Mouse (Mus musculus) cerebellum, adult 8-10 months (tissue): ENCODE measurements around the gene Eml4.

Experiments used
- DNase-seq: peaks from one replicate; pipeline ENCODE4 v3.0.0; 2022

Eml4 gene

DNA sequence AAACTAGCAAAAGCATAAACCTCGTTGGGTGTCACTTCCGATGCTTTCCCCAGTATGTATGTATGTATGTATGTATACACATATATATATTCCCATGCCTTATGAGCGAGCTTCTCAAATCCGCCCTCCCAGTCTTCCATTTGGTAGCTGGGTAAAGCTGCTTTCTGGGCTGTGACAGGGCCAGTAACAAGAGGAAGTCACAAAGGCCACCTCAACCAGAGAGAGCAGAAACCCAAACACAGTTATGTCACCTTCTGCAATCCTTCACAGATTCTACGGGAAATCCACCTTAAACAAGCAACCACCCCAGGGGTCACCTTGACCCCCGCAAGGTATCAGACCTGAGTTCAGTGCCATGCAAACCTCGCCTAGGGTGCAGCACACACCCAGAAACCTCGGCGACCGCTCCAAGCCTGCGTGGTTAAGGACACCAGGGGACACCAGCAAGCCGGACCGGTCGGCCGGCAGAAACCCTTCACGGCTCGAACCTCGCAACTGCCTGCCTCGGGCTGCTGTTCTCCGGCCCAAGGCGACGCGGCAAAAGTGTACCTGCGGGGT lies 163.0 kb downstream of the Eml4 start:
- no peak for DNase-seq

DNA sequence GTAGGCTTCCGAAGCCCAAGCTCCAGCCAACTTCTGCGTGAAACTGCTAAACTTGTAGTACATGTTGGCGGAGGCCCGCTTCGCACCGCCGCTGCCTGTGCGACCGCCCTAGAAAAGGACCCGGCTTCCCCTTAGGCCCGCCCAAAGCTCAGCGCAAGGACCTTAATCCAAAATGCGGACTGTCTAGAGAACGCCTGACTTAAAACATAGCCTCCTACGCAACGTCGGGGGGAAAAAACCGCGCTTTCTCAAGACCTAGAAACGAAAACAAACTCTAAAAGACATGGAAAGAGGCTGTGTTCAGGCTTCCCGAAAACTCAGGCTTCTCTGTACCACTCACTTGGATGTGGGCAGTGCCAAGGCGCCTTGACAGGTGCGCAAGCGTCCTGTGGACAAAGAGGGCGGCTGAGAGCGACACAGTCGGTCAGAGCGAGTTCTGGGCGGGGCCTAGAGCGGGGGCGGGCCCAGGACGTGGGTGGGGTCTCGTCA lies 163.5 kb downstream of the Eml4 start:
- peak; percentile 92 for DNase-seq

DNA sequence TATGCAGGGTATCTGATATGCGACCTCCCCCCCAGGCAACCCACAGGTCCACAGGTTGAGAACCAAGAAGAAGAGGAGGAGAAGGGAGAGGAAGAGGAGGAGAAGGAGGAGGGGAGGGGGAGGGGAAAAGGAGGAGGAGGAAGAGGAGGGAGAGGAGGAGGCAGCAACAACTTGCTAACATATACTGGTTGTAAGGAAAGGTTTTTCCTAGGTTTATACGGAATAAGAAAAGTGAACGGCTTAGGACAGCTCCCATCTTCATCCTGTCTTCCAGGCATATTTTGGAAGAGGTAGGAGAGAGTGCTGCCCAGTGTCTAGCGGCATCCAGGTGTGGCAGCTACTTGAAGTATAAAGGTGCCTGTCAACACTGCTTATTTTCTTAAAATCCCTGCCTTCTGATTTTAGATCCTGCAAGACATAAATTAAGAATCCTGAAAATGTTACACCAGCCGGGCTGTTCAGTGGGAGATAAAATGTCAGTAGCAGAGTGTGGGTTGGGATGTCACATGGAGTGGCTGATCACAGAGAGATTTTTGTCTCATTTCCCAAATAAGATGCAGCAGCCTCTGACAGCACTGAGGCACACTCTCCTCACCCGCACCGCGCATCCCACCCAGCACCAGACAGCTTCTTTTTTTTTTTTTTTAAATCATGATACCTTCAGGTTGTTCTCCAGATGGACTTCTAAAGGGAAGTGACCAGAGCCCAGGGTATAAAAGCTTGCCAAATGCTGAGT lies 166.7 kb downstream of the Eml4 start, which contains the start of gene Cox7a2l:
Cox7a2l (minus strand) TSS at position 51 of the 736 bp plus-strand sequence.
- DNase-seq, result no peak

DNA sequence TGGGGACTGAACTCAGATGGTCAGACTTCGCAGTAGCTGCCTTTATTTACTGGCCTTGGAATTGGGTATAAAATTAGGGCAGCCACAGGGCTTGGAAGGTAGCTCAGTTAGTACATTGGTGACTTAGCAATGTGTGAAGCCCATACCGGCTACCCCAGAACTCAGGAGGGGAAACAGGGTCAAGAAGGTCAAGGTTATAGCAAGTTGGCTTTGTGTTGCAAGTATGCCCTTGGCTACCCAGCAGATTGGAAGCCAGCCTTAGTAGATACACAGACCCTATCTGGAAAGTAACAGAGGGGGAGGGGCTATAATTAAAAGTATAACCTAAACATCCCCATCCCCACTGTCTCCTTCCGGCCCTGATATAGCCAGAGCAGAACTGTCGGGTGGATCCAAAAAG lies 171.2 kb downstream of the Eml4 start:
- DNase-seq, result no peak

DNA sequence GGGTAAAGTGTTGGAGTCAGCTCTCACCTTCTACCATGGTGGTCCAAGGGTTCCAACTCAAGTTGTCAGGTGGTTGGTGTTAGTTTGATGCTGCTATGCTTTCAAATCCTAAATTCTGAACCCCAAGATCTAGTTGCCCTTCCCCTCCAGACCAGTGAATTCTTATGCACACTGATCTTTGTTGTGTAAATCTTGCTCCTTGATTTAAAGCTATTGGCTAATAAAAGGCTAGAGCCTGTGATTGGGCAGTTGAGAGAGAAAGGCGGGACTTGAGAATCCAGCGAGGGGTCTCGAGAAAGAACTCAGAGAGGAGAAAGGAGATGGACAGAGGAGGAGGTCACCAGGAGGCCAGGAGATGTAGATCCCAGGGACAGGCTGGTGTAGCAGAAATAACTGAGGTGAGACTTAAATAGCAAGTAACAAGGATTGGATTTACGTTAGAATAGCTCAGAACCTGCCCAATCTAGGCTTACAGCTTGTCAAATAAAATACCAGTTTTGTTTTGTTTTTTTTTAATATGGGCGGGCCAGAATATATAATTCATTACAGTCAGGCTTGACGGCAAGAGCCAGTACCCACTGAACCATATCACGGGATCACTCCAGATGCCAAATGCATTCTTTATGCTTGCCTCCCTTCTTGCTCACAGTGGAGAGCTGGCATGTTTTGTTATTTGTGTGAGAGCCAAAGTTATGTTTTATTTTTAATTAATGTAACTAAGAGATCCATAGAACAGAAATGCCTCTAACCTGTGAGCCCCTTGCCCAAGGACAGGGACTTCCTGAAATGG lies 172.1 kb downstream of the Eml4 start:
- no peak for DNase-seq

DNA sequence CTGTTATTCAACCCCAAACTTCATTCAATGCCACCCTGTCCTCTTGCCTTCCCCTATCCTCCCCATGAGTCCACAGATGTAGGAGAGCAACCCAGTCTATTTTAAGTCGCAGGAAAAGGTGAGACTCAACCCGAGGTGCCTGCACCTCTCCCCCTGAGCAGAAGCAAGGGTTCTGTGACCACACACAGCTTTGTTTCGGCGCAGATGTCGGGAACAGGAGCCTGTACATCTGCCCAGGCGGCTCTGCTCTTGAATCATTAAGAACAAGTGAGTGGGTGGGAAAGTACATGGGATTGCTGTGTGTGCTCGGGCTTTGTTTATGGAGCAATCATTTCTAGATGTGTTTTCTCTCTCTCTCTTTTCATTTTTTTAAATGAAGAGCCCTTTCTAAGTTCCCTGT lies 174.0 kb downstream of the Eml4 start:
- no peak for DNase-seq

DNA sequence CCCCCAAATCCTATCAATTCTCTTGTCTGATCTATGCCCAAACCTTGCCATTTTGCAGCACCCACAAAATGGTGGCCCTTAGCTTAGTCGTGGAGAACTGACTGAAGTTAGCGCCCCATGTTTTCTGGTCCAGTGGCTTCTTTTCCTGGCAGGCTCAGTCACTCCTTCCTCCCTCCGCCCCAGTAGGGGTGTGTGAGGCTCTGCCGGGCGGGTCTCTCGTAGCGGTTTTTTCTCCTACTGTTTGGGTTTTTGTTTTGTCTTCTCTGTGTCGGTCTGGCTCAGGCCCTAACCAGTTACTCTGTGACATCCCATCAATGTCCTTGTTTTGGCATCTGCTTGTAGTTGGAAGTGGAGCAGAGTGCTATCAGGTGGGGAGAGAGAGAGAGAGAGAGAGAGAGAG lies 174.9 kb downstream of the Eml4 start:
- no peak for DNase-seq

DNA sequence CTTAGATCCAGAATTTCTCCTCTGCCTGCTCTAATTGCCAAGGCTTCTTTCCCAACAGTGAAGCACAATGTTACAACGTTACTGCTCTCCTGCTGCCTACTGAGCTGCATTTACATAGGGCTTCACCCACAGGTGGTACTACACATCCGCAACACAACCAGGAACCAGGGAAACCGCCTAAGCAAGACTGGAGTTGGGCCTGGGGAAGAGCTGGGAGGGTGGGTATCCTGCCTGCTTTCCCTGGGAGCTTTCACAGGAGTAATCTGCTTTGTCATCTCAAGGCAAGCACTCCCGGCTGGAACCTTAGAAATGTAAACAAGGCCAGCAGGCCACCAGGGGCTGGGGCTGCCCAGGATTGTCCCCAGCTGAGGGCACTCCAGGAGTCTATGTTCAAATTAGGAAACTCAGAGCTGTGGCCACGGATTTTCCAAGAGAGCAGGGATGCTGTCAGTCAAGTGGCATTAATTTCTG lies 175.4 kb downstream of the Eml4 start:
- DNase-seq, result no peak

DNA sequence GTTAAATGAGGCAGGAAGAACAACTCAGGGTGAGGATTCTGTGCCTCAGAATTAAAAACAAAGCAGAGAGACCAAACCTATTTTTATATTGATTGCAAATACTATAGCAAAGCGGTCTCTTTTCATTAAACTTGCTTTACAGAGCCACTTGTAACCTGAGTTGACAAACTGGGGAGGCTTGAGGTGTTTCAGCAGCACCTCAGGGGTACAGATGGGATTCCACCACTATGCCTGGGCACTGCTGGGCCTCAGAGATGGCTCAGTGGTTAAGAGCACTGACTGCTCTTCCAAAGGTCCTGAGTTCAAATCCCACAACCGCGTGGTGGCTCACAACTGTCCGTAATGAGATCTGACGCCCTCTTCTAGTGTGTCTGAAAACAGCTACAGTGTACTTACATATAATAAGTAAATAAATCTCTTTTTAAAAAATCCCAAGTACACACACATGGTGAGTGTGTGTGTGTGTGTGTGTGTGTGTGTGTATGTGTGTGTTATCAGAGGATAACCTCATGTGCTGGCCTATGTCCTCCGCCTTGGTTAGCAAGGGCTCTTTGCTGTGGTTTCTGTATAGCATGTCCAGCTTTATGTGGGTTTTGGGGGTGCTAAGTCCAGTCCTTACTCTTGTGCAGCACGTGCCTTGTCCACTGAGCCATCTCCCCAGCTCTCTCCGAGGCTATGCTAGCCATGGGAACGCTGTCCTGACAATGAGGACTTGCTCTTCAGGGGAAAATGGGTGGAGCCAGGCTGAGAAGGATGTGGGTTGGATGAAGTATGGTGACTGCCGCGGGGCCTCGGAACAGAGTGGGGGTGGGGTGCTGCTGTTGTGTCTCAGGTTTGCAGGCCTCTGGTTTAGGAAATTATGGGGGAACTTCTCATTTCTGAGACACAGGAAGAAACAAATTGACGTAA lies 176.1 kb downstream of the Eml4 start:
- DNase-seq, result no peak

DNA sequence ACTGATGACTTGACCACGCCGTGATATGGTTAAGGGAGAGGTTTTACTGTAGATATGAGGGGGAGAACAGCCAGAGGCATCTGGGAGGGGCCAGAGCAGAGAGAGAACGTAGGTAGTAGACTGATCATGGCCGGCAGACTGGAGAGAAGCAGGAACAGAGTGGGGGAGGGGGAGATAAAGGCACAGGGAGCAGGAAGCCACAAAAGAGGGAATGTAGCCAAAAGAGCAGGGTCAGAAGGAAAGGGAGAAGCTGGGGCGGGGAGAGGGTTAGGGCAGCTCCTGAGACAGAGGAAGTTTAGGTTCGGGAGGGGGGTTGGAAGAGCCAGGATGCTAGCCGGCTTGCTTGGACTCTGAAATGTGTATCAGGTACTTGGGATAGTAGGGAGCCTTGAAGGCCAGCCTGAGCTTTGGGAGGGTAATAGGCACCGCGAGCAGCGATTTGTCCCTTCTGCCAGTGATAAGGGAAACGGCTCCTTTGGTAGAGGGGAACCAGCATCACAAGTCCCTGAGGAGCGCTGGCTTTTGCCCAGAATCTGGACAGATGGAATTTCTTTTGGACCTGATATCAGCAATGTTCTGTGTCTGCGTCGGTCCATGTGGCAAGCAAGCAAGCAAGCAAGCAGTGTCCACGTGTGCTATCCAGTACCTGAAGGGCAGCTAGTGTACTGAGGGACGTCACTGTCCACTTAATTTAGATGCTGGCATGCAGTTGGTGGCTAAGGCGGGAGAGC lies 177.1 kb downstream of the Eml4 start:
- no peak for DNase-seq
